Mouse (Mus musculus) neural tube, embryonic 13.5 days (tissue): ENCODE measurements at regions not wholly inside any gene's neighbourhood (a gene's known extent, or its start where the extent isn't known, plus 50 kb on each side); places are given as distances from the start of the nearest gene placed in this dataset.

Source experiments
- ATAC-seq: fragments of 200-750 bp; cut with Nextera tagmentation; 2 replicates; pipeline ENCODE4 v1.8.0; 2017; ENCODE audit warnings: low read depth, mild to moderate bottlenecking, moderate TSS enrichment, moderate library complexity
- H3K27ac ChIP-seq: fragments of 300-500 bp; sonication (generic); replicated peaks from 2 replicates; pipeline ENCODE4 v1.5.1; 2015; ENCODE audit warnings: moderate library complexity, mild to moderate bottlenecking, inconsistent platforms
- H3K27me3 ChIP-seq: fragments of 300-500 bp; sonication (generic); 2 replicates; pipeline ENCODE4 v1.6.1; 2015; ENCODE audit warnings: mild to moderate bottlenecking, inconsistent platforms
- H3K36me3 ChIP-seq: fragments of 300-500 bp; sonication (generic); 2 replicates; pipeline ENCODE4 v1.6.1; 2015; ENCODE audit warnings: mild to moderate bottlenecking, inconsistent platforms
- H3K4me1 ChIP-seq: fragments of 300-500 bp; sonication (generic); replicated peaks from 2 replicates; pipeline ENCODE4 v1.6.1; 2015; ENCODE audit warnings: inconsistent platforms
- H3K4me2 ChIP-seq: fragments of 300-500 bp; sonication (generic); 2 replicates; pipeline ENCODE4 v1.6.1; 2015; ENCODE audit warnings: inconsistent platforms, mild to moderate bottlenecking, moderate library complexity
- H3K4me3 ChIP-seq: fragments of 300-500 bp; sonication (generic); 2 replicates; pipeline ENCODE4 v1.5.1; 2015; ENCODE audit warnings: mild to moderate bottlenecking, inconsistent platforms
- H3K9ac ChIP-seq: fragments of 300-500 bp; sonication (generic); 2 replicates; pipeline ENCODE4 v1.6.1; 2015; ENCODE audit warnings: moderate library complexity, mild to moderate bottlenecking, inconsistent platforms
- H3K9me3 ChIP-seq: fragments of 300-500 bp; sonication (generic); 2 replicates; pipeline ENCODE4 v1.6.1; 2016; ENCODE audit warnings: inconsistent platforms
- WGBS: fragments of 180-500 bp; shearing (Covaris S2); methylation state at CpG from one replicate; pipeline ENCODE4 v1.1.7; 2015; 5-methylcytosine and 5-hydroxymethylcytosine counted together

- no peak for ATAC-seq
- WGBS = 85% methylated on average over 6 of the region's 6 CpGs
Observed at GRCm38 (mm10) chr17:50448693-50449092, 60.5 kb upstream of the Plcl2 start.

GRCm38 (mm10) chr17:50451606-50452005, 57.6 kb upstream of the Plcl2 start:
- no peak for ATAC-seq
- WGBS = 90% methylated on average over 3 of the region's 3 CpGs

More at GRCm38 (mm10) chr17:50448693-50449092, 60.5 kb upstream of the Plcl2 start:
- Histone ChIP-seq H3K27me3 (no peaks in the 10 kb centered on the region), H3K9me3 (no peaks in the 10 kb centered on the region), H3K4me3 (no peak overlapping the region), H3K4me2 (no peak overlapping the region), H3K36me3 (no peaks in the 10 kb centered on the region), H3K27ac (no peak overlapping the region), H3K9ac (no peak overlapping the region), H3K4me1 (no peaks in the 10 kb centered on the region)

GRCm38 (mm10) chr17:50453524-50453923, 55.7 kb upstream of the Plcl2 start:
- no peaks in the 10 kb centered on the region for H3K9me3 ChIP-seq
- ATAC-seq = no peak
- no peaks in the 10 kb centered on the region for H3K36me3 ChIP-seq
- H3K4me1 ChIP-seq = no peaks in the 10 kb centered on the region
- H3K27ac ChIP-seq = no peak overlapping the region
- no peak overlapping the region for H3K4me2 ChIP-seq
- no peak overlapping the region for H3K4me3 ChIP-seq
- H3K27me3 ChIP-seq = no peaks in the 10 kb centered on the region
- no peak overlapping the region for H3K9ac ChIP-seq

More at GRCm38 (mm10) chr17:50451606-50452005, 57.6 kb upstream of the Plcl2 start:
- H3K27ac ChIP-seq = no peak overlapping the region
- H3K36me3 ChIP-seq = no peaks in the 10 kb centered on the region
- H3K9ac ChIP-seq = no peak overlapping the region
- H3K27me3 ChIP-seq = no peaks in the 10 kb centered on the region
- no peaks in the 10 kb centered on the region for H3K4me1 ChIP-seq
- no peak overlapping the region for H3K4me3 ChIP-seq
- no peaks in the 10 kb centered on the region for H3K9me3 ChIP-seq
- no peak overlapping the region for H3K4me2 ChIP-seq

GRCm38 (mm10) chr17:50453956-50454355, 55.2 kb upstream of the Plcl2 start:
- 90% methylated on average over 5 of the region's 5 CpGs for WGBS
- ATAC-seq = no peak

GRCm38 (mm10) chr17:50454917-50455316, 54.3 kb upstream of the Plcl2 start:
- Histone ChIP-seq H3K9me3 (no peaks in the 10 kb centered on the region), H3K4me1 (no peaks in the 10 kb centered on the region), H3K4me2 (no peak overlapping the region), H3K27ac (no peak overlapping the region), H3K27me3 (no peaks in the 10 kb centered on the region), H3K4me3 (no peak overlapping the region), H3K36me3 (no peaks in the 10 kb centered on the region), H3K9ac (no peak overlapping the region)
- 67% methylated on average over 5 of the region's 5 CpGs for WGBS
- ATAC-seq = no peak

More at GRCm38 (mm10) chr17:50453956-50454355, 55.2 kb upstream of the Plcl2 start:
- Histone ChIP-seq H3K36me3 (no peaks in the 10 kb centered on the region), H3K4me3 (no peak overlapping the region), H3K4me2 (no peak overlapping the region), H3K9me3 (no peaks in the 10 kb centered on the region), H3K4me1 (no peaks in the 10 kb centered on the region), H3K9ac (no peak overlapping the region), H3K27ac (no peak overlapping the region), H3K27me3 (no peaks in the 10 kb centered on the region)

GRCm38 (mm10) chr17:50455719-50456118, 53.5 kb upstream of the Plcl2 start:
- H3K27me3 ChIP-seq = no peaks in the 10 kb centered on the region
- H3K4me1 ChIP-seq = no peaks in the 10 kb centered on the region
- no peak overlapping the region for H3K9ac ChIP-seq
- H3K4me3 ChIP-seq = no peak overlapping the region
- no peak overlapping the region for H3K27ac ChIP-seq
- no peaks in the 10 kb centered on the region for H3K9me3 ChIP-seq
- 92% methylated on average over 10 of the region's 10 CpGs for WGBS
- no peaks in the 10 kb centered on the region for H3K36me3 ChIP-seq
- no peak for ATAC-seq
- no peak overlapping the region for H3K4me2 ChIP-seq

- H3K4me3 ChIP-seq = no peak overlapping the region
- no peaks in the 10 kb centered on the region for H3K36me3 ChIP-seq
- H3K4me1 ChIP-seq = no peaks in the 10 kb centered on the region
- H3K4me2 ChIP-seq = no peak overlapping the region
- ATAC-seq = no peak
- no peak overlapping the region for H3K27ac ChIP-seq
- H3K9ac ChIP-seq = no peak overlapping the region
- H3K9me3 ChIP-seq = no peaks in the 10 kb centered on the region
- H3K27me3 ChIP-seq = no peaks in the 10 kb centered on the region
- 79% methylated on average over 6 of the region's 6 CpGs for WGBS
Observed at GRCm38 (mm10) chr17:50457053-50457697, 52.0 kb upstream of the Plcl2 start.

GRCm38 (mm10) chr17:50458232-50458631, 51.0 kb upstream of the Plcl2 start:
- H3K27ac ChIP-seq = no peak overlapping the region
- 89% methylated on average over 4 of the region's 4 CpGs for WGBS
- H3K4me1 ChIP-seq = no peaks in the 10 kb centered on the region
- no peak for ATAC-seq
- H3K27me3 ChIP-seq = no peaks in the 10 kb centered on the region
- no peaks in the 10 kb centered on the region for H3K36me3 ChIP-seq
- H3K4me3 ChIP-seq = no peak overlapping the region
- H3K9me3 ChIP-seq = no peaks in the 10 kb centered on the region
- H3K9ac ChIP-seq = no peak overlapping the region
- H3K4me2 ChIP-seq = no peak overlapping the region
